Mouse (Mus musculus) liver, postnatal 0 days (tissue): ENCODE measurements at regions not wholly inside any gene's neighbourhood (a gene's known extent, or its start where the extent isn't known, plus 50 kb on each side); places are given as distances from the start of the nearest gene placed in this dataset.
A peak's percentile ranks its signal among the peaks of the same experiment; 100 is the strongest.

Experiments used
- ATAC-seq: fragments of 200-750 bp; cut with Nextera tagmentation; 2 replicates; pipeline ENCODE4 v1.8.0; 2017; ENCODE audit warnings: mild to moderate bottlenecking, moderate library complexity
- DNase-seq: peaks from one replicate; pipeline ENCODE4 v3.0.0-alpha.2; 2016
- H3K27ac ChIP-seq: fragments of 300-500 bp; sonication (generic); 2 replicates; pipeline ENCODE4 v1.5.1; 2014; ENCODE audit warnings: antibody characterized with exemption, moderate library complexity, mild to moderate bottlenecking, low read depth
- H3K27me3 ChIP-seq: fragments of 300-500 bp; sonication (generic); 2 replicates; pipeline ENCODE4 v1.6.1; 2014; ENCODE audit warnings: low read length, control low read depth, mixed read lengths; ENCODE audit not compliant: insufficient read depth
- H3K36me3 ChIP-seq: fragments of 300-500 bp; sonication (generic); replicated peaks from 2 replicates; pipeline ENCODE4 v1.6.1; 2014; ENCODE audit warnings: mild to moderate bottlenecking, control low read depth, low read length, moderate library complexity, mixed read lengths; ENCODE audit not compliant: insufficient read depth
- H3K4me1 ChIP-seq: fragments of 300-500 bp; sonication (generic); 2 replicates; pipeline ENCODE4 v1.6.1; 2014; ENCODE audit warnings: antibody characterized with exemption, mild to moderate bottlenecking, control low read depth; ENCODE audit not compliant: insufficient read depth
- H3K4me2 ChIP-seq: fragments of 300-500 bp; sonication (generic); 2 replicates; pipeline ENCODE4 v1.6.1; 2014; ENCODE audit warnings: low read depth, mild to moderate bottlenecking, low read length, moderate library complexity, mixed read lengths
- H3K4me3 ChIP-seq: fragments of 300-500 bp; sonication (generic); 2 replicates; pipeline ENCODE4 v1.5.1; 2014; ENCODE audit warnings: low read depth, low read length
- H3K9ac ChIP-seq: fragments of 300-500 bp; sonication (generic); replicated peaks from 2 replicates; pipeline ENCODE4 v1.6.1; 2014; ENCODE audit warnings: mild to moderate bottlenecking, moderate library complexity
- H3K9me3 ChIP-seq: fragments of 300-500 bp; sonication (generic); 2 replicates; pipeline ENCODE4 v1.6.1; 2016; ENCODE audit warnings: mild to moderate bottlenecking, control low read depth, low read length, mixed read lengths
- CTCF ChIP-seq: sonication (generic); IDR thresholded peaks from 2 replicates; pipeline ENCODE4 v1.5.1; 2016; ENCODE audit warnings: antibody characterized with exemption, low read depth
- EP300 ChIP-seq: IDR thresholded peaks from 2 replicates; pipeline ENCODE4 v1.6.1; 2016; ENCODE audit warnings: antibody characterized with exemption, low read depth, mild to moderate bottlenecking
- WGBS: fragments of 180-500 bp; shearing (Covaris S2); extraction: QIAGEN DNeasy Blood & Tissue Kit; methylation state at CpG from one replicate; pipeline ENCODE4 v1.1.7; 2014; ENCODE audit not compliant: insufficient replicate concordance; 5-methylcytosine and 5-hydroxymethylcytosine counted together

DNA sequence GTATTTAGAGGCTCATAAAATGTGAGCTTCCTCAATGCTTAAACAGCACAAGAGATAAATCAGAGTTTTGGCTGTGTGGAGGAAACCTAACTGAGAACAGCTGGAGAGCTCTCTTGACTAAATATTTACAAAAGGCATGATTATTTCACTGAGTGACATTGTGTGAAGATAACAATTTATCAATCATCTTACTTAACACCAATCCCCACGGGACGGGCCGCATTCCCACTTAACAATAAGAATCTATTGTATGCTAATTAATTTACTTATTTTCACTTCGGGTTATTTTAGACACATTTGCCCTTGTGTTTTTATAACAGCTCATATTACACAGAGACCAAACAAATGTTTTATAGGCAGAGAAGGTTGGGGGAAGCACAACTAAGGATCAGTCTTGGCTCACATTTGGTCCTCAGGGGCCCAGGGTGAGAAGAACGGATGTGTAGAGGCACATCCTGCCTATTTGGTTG, 259.7 kb upstream of the Arid1b start:
- 53% methylated on average over 5 of the region's 5 CpGs for WGBS
- Histone ChIP-seq H3K9me3 (no peaks in the 10 kb centered on the region), H3K4me3 (no peak overlapping the region), H3K27me3 (no peaks in the 10 kb centered on the region), H3K27ac (0 out of 2 replicates have a peak overlapping the region, but pooled peaks have one; percentile 18), H3K4me2 (no peak overlapping the region), H3K4me1 (no peaks in the 10 kb centered on the region), H3K36me3 (no peaks in the 10 kb centered on the region), H3K9ac (no peak overlapping the region)
- DNase-seq (no peak), ATAC-seq (no peak)
- TF ChIP-seq EP300, result no peak
- no peak for TF ChIP-seq CTCF

DNA sequence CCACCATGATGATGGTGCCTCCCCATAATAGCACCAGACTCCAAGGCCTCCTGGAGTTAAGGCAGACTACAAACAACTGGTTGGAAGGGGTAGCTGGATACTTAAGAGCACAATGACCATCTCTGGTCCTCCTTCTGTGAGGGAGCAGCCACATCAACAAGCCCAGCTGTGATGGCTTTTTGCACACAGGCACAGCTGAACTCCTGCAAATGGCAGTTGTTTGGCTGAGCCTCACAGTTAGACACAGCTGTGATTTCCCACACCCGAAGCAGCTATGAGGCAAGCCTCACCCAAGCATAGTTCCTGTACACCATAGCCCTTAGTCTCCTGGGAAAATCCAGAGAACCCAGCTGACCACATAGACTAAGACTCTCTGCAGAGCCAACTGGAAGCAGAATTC, 258.9 kb upstream of the Arid1b start:
- Histone ChIP-seq H3K4me3 (no peak overlapping the region), H3K9me3 (no peaks in the 10 kb centered on the region), H3K36me3 (no peaks in the 10 kb centered on the region), H3K9ac (no peak overlapping the region), H3K4me1 (no peaks in the 10 kb centered on the region), H3K27me3 (no peaks in the 10 kb centered on the region), H3K27ac (peak overlapping the region; percentile 76), H3K4me2 (no peak overlapping the region)
- DNase-seq, result peak; percentile 31
- WGBS, result 42% methylated on average over 1 of the region's 1 CpGs
- TF ChIP-seq CTCF, result no peak
- TF ChIP-seq EP300, result peak; percentile 56; the same call in 1 of the 2 replicates
- ATAC-seq, result peak; percentile 56

GRCm38 (mm10) chr17:4736689-4737088, 257.4 kb upstream of the Arid1b start:
- H3K4me3 ChIP-seq, result no peak overlapping the region
- no peak for ATAC-seq
- no peak overlapping the region for H3K27ac ChIP-seq
- H3K27me3 ChIP-seq, result no peaks in the 10 kb centered on the region
- no peak overlapping the region for H3K4me2 ChIP-seq
- H3K4me1 ChIP-seq, result no peaks in the 10 kb centered on the region
- H3K9me3 ChIP-seq, result no peaks in the 10 kb centered on the region
- DNase-seq, result no peak
- H3K9ac ChIP-seq, result no peak overlapping the region
- no peaks in the 10 kb centered on the region for H3K36me3 ChIP-seq
- 58% methylated on average over 3 of the region's 3 CpGs for WGBS
- no peak for TF ChIP-seq EP300
- TF ChIP-seq CTCF, result no peak

GRCm38 (mm10) chr17:4738717-4739485, 255.2 kb upstream of the Arid1b start:
- H3K4me2 ChIP-seq, result no peak overlapping the region
- DNase-seq, result peak; percentile 29
- WGBS, result 44% methylated on average over 7 of the region's 7 CpGs
- H3K27me3 ChIP-seq, result no peaks in the 10 kb centered on the region
- no peaks in the 10 kb centered on the region for H3K4me1 ChIP-seq
- no peak overlapping the region for H3K4me3 ChIP-seq
- no peak overlapping the region for H3K9ac ChIP-seq
- H3K9me3 ChIP-seq, result no peaks in the 10 kb centered on the region
- peak overlapping the region; percentile 32 for H3K27ac ChIP-seq
- peak; percentile 43; the same call in 1 of the 2 replicates for ATAC-seq
- H3K36me3 ChIP-seq, result no peaks in the 10 kb centered on the region
- TF ChIP-seq EP300 (no peak), CTCF (no peak)

- Histone ChIP-seq H3K9ac (no peak overlapping the region), H3K9me3 (no peaks in the 10 kb centered on the region), H3K36me3 (no peaks in the 10 kb centered on the region), H3K4me1 (no peaks in the 10 kb centered on the region), H3K27ac (no peak overlapping the region), H3K27me3 (no peaks in the 10 kb centered on the region), H3K4me2 (no peak overlapping the region), H3K4me3 (no peak overlapping the region)
- ATAC-seq (no peak), DNase-seq (peak; percentile 40)
- TF ChIP-seq CTCF (no peak), EP300 (no peak)
- 28% methylated on average over 5 of the region's 5 CpGs for WGBS
These were observed 253.3 kb upstream of the Arid1b start for GRCm38 (mm10) chr17:4740784-4741183.

DNA sequence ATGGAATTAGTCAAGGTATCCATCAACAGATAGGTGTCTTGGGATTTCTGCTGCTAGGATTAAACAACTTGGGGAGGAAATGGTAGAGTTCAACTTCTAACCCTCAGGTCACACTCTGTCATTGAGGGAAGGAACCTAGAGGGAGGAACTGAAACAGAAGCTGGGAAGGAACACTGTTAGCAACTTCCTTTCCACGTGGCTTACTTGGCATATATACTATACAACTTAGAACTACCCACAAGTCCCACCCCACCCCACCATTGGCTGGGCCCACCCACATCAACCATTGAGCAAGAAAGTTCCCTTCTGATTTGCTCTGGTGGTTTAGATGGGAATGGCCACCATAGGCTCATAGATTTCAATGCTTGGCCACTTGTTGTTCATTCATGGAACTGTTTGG, 251.8 kb upstream of the Arid1b start:
- Histone ChIP-seq H3K4me2 (no peak overlapping the region), H3K4me1 (no peaks in the 10 kb centered on the region), H3K9ac (no peak overlapping the region), H3K27me3 (no peaks in the 10 kb centered on the region), H3K27ac (no peak overlapping the region), H3K4me3 (no peak overlapping the region), H3K36me3 (no peaks in the 10 kb centered on the region), H3K9me3 (no peaks in the 10 kb centered on the region)
- DNase-seq (no peak), ATAC-seq (peak; percentile 36; the same call in 1 of the 2 replicates)
- 14% methylated on average over 1 of the region's 1 CpGs for WGBS
- TF ChIP-seq EP300 (no peak), CTCF (no peak)
